Mouse (Mus musculus) ZHBTc4 (cell line): ENCODE measurements around the gene Fitm1.

ENCODE experiments used
- DNase-seq: peaks from one replicate; pipeline ENCODE4 v3.0.0-alpha.2; 2011; ENCODE audit warnings: low read depth, low spot score

The Fitm1 gene

DNA sequence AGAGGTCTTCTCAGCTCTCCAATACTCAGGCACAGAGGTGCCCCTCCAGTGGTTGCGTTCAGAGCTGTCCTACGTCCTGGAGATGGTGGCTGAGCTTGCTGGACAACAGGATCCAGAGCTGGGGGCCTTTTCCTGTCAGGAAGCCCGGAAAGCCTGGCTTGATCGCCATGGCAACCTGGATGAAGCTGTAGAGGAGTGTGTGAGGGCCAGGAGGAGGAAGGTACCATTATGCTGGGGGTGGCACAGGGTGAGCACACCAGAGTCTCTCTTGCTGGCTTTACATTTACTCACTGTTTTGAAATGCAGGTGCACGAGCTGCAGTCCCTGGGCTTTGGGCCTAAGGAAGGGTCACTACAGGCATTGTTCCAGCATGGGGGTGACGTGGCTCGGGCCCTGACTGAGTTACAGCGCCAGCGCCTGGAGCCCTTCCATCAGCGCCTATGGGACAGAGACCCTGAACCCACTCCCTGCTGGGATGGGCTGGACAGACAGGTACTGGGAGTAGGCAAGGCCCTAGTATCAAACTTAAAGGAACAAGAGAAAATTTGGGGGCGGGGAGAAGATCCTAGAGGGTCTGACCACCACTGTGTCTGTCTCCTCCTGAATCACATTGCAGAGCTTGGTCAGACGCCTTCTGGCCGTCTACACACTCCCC lies 20.7 kb downstream of the Fitm1 start:
- DNase-seq, result no peak

DNA sequence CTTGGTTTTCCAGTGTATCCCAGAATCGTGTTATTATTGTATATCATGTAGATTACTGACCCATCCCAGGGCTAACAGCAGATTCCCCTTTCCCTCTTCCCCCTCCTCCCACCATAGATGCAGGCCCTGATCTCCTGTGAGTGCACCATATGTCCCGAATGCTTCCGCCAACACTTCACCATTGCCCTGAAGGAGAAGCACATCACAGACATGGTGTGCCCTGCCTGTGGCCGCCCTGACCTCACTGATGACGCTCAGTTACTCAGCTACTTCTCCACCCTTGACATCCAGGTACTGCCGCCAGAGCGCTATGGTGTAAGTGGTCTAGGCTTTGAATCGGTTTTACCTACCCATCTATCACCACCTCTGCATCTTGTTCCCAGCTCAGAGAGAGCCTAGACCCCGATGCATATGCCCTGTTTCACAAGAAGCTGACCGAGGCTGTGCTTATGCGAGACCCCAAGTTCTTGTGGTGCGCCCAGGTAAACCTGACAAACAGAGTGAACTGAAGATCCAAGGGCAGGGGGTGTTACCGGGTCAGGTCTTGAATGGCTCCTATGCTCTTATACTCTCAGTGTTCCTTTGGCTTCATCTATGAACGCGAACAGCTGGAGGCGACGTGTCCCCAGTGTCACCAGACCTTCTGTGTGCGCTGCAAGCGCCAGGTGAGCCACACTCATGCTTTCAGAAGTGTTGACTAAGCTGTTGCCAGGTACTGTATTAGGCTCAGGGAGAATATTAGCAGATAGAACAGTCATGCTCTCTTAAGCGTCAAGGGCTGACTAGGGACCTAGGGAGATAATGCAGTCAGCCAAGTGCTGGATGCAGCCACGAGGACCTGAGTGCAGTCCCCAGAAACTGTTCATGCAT lies 23.3 kb downstream of the Fitm1 start:
- DNase-seq, result no peak

DNA sequence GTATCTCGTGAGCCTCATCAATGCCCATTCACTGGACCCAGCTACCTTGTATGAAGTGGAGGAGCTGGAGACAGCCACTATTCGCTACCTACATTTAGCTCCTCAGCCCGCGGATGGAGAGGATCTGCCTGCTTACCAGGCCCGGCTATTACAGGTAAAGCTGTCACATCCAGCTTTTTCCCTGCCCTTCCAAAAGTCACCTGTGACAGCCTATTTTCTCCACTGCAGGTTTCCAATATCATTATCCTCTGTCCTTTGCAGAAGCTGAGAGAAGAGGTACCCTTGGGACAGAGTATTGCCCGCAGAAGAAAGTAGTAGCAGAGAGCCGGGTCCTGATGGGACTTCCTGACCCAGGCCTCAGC lies 27.8 kb downstream of the Fitm1 start, which contains the start of gene Irf9:
Irf9 (plus strand) TSS at position 301 of the 362 bp plus-strand sequence.
- no peak for DNase-seq

DNA sequence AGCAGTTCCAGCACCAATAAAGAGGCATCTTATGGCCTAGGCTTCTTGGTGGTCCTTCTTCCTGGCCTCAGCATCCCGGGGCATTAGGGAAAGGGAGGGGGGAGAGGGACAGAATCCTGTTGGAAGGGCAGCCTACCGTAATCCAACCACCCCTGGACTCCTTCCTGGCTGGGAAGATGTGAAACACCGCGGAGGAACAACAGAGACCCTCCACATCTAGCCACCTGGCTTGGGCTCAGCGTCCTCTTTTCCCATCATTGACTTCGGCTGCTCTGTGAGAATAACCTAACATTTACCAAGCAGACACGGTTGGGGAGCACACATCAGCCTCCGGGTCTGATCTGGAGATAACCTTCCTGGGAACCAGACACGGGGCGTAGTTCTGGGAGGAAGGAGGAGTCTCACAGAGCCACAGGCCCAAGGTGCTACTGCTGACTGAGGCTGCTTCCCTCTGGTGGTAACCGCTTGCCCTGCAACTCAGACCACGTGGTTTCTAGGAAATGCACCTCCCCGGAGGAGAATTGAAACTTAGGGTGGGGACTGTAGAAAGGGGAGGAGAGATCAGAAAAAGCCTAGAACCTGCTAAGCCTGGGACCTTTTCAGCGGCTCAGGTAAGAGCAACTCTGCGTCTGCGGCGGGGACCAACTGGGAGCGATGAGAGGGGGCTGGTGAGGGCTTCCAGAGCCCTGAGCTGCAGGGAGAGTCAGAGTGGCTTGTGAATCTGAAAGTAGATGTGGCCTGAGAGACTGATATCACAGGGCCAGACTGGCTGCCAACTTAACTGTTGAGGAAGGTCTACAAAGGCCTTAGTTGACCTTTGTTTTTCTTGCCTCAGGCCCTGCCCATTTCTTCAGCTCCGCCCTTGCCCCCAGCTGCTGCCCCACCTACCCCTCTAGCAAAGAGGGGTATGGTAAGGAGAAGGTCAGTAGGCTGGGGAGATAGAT lies 28.5 kb downstream of the Fitm1 start:
- peak; percentile 98 for DNase-seq

DNA sequence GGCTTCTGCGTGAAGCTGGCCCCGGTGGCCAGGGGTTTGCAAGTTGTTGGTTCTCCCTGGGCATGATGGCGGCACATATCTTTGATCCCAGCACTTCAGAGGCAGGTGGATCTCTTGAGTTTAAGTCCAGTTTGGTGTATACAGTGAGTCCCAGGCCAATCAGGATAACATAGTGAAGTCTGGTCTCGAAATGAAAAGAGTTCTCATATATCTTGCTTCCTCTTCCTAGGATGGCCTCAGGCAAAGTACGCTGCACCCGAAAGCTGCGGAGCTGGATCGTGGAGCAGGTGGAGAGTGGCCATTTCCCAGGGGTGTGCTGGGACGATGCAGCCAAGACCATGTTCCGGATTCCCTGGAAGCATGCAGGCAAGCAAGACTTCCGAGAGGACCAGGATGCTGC lies 29.4 kb downstream of the Fitm1 start:
- peak; percentile 53 for DNase-seq

DNA sequence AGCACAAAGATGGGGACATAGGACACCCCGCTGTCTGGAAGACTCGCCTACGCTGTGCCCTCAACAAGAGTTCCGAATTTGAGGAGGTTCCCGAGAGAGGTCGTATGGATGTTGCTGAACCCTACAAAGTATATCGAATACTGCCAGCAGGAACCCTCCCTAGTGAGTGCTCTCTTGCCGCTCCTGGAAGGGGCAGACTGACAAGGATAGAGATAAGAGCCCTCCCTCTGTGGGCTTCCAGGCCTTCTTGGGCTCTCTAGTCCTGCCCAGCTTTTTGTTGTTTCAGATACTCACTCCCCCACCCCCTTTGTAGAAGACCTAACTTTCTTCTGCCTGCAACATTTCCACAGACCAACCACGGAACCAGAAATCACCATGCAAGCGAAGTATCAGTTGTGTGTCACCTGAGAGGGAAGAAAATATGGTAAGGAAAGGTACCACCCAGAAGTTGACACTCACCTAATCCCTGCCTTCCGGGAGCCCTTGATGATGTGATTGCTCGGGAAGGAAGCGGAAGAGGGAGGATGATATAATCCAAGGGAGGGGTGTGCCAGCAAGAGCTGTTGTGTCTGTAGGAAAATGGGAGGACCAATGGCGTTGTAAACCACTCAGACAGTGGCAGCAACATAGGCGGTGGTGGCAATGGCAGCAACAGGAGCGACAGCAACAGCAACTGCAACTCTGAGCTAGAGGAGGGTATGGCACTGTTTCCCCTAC lies 30.5 kb downstream of the Fitm1 start:
- peak; percentile 48 for DNase-seq

DNA sequence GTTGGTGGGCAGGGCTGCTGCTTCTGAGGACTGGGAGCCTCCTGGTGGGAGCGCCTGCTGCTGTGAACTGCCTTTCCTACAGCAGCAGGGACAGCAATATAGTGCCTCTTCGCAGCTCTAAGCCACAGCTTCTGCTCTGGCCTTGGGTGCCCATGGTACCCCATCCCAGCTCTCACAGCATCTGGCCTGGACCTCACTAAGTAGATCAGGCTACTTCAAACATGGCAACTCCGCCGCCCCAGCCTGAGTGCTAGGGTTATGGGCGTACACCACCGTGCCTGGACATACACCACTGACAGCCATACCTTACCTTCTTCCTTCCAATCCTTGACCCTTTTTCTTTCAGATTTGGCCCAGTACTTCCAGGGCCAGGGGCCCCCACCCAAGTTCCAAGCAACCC lies 32.9 kb downstream of the Fitm1 start:
- no peak for DNase-seq

DNA sequence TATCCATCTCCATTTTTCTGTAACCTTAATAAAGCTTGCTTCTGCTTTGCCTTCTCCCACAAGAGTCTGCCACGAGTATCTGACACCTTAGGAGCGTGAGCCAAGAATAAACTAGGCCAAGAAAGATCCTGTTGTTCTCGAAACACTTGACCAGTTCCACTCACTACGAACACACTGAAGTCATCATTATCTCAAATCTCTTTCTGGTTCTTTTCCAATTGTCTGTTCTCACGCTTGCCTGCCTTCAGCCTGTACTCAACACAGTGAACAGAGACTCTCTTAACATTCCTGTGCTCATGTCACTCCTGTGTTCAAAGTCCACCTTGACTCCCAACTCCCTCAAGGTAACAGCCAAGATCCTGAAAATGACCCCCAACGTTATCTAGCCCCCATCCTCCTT lies 37.9 kb downstream of the Fitm1 start:
- no peak for DNase-seq

DNA sequence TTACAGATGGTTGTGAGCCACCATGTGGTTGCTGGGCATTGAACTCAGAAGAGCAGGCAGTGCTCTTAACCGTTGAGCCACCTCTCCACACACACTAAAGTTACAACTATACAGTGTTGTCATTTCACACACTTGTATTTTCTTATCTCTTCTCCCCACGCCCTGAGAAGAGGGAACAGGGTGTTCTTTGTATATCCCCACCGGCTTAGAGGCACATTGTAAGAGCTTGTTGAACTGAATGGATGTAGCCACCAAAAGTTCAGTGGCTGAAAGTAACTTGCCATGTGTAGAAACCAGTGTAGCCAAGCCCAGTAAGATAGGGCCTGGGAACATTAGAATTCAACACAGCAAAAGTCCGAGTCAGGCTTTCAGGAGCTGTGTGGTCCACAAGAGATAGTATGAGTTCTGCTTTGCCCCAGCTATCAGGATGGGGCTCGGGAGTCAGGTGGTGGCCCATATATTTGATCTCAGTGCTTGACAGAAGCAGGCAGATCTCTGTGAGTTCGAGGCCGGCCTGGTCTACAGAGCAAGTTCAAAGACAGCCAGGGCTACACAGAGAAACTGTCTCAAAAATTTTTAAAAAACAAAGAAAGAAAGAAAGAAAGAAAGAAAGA lies 39.3 kb downstream of the Fitm1 start:
- DNase-seq, result no peak

DNA sequence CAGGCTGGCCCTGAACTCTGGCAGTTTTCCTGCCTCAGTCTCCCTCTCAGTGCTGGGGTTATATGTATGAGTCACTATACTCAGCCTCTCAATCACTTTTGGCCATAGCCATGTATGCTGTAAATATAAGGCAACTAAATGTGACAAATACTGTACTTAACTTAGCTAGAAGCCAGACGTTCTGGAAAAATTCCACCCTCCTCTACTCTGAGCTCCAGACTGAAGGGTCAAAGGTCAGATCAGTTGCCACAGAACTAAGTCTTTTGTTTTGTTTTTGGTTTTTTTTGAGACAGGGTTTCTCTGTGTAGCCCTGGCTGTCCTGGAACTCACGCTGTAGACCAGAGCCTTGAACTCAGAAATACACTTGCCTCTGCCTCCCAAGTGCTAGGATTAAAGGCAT lies 40.5 kb downstream of the Fitm1 start:
- DNase-seq, result no peak

DNA sequence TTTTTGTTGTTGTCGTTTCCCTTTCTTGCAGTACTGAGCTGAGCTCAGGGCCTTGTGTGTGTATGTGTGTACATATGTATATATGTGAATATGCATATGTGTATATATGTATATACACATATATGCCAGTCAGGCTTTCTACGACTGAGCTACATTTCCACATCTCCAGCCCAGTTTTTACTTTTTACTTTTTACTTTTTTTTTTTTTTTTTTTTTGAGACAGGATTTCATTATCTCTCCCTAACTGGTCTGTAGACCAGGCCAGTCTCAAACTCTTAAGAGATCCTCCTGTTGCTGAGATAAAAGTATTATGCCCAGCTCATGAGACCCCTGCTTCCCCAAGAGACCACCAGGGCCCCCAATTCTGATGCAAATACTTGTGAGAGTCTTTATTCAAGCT lies 41.4 kb downstream of the Fitm1 start:
- DNase-seq, result no peak

DNA sequence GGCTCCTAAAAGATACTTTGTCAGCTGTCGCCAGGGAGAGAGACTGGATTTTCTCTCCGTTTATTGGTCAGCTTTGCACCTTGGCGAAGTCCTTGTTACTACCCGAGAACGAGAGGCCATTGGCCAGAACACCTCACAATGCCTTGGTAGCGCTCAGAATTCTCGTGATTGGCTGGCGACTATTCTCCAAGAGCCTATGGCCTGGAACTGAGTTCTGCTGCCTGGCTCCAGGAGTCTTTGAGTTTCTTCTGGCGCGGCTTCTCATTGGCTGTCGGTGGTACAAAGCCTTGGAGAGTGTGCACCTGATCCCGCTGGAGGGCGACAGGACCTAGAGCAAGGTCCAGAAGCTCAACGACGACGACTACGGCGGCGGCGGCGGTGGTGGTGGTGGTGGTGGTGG lies 42.4 kb downstream of the Fitm1 start, which contains the start of gene Rec8:
Rec8 (plus strand) TSS at position 216 of the 400 bp plus-strand sequence.
- DNase-seq, result peak; percentile 96

DNA sequence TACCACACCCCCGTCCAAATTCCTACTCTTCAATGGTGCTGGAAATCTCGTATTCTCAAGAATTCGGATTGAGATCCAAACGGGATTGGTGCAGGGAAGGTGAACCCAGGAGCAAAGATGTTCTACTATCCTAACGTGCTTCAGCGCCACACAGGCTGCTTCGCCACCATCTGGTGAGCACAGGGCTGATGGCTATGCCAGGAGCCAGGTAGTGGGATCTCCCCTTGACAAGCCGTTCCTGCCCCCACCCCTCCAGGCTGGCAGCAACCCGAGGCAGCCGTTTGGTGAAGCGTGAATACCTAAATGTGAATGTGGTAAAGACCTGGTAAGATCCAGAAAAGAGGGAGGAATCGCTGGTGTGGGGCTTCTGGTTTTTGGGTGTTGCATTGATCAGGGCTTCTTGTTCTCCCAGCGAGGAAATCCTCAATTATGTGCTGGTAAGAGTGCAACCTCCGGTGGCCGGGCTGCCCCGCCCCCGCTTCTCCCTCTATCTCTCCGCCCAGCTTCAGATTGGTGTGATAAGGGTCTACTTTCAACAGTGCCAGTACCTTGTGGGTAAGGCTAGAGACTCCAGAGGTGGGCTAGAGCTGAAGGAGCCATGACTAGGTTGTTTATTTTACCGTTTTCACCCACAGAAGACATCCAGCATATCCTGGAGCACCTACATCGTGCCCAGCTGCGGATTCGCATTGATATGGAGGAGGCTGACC lies 43.2 kb downstream of the Fitm1 start:
- no peak for DNase-seq
